Mouse (Mus musculus) limb, embryonic 14.5 days (tissue): ENCODE results near the gene Aatf. TPM values are rescaled to one million over a fixed set of nuclear protein-coding genes. Genes with fewer than 3 reads are reported as not detected.

Source experiments
- ATAC-seq: fragments of 200-750 bp; cut with Nextera tagmentation; 2 replicates; pipeline ENCODE4 v1.8.0; 2017; ENCODE audit warnings: low read depth, moderate number of reproducible peaks, moderate TSS enrichment; ENCODE audit not compliant: low FRiP score
- DNase-seq: peaks from one replicate; pipeline ENCODE4 v3.0.0-alpha.2; 2015; ENCODE audit warnings: low spot score
- H3K27ac ChIP-seq: fragments of 300-500 bp; sonication (generic); replicated peaks from 2 replicates; pipeline ENCODE4 v1.5.1; 2014; ENCODE audit warnings: low read depth, mild to moderate bottlenecking, low read length, moderate library complexity, mixed read lengths
- H3K27me3 ChIP-seq: fragments of 300-500 bp; sonication (generic); 2 replicates; pipeline ENCODE4 v1.6.1; 2014; ENCODE audit warnings: low read length, mixed read lengths; ENCODE audit not compliant: control insufficient read depth, insufficient read depth
- H3K36me3 ChIP-seq: fragments of 300-500 bp; sonication (generic); 2 replicates; pipeline ENCODE4 v1.6.1; 2014; ENCODE audit warnings: mild to moderate bottlenecking, low read length, moderate library complexity, mixed read lengths; ENCODE audit not compliant: control insufficient read depth, insufficient read depth
- H3K4me1 ChIP-seq: fragments of 300-500 bp; sonication (generic); 2 replicates; pipeline ENCODE4 v1.6.1; 2014; ENCODE audit warnings: antibody characterized with exemption, low read length, mixed read lengths; ENCODE audit not compliant: control insufficient read depth, insufficient read depth
- H3K4me2 ChIP-seq: fragments of 300-500 bp; sonication (generic); replicated peaks from 2 replicates; pipeline ENCODE4 v1.6.1; 2014; ENCODE audit warnings: low read depth, mild to moderate bottlenecking, low read length, moderate library complexity; ENCODE audit not compliant: severe bottlenecking
- H3K4me3 ChIP-seq: fragments of 300-500 bp; sonication (generic); replicated peaks from 2 replicates; pipeline ENCODE4 v1.5.1; 2014; ENCODE audit warnings: low read length
- H3K9ac ChIP-seq: fragments of 300-500 bp; sonication (generic); 2 replicates; pipeline ENCODE4 v1.6.1; 2014; ENCODE audit warnings: mild to moderate bottlenecking, low read depth, low read length, moderate library complexity; ENCODE audit not compliant: severe bottlenecking
- H3K9me3 ChIP-seq: fragments of 300-500 bp; sonication (generic); 2 replicates; pipeline ENCODE4 v1.6.1; 2016; ENCODE audit warnings: low read length; ENCODE audit not compliant: control insufficient read depth
- POLR2A ChIP-seq: fragments of 200-500 bp; IDR thresholded peaks from 2 replicates; pipeline ENCODE4 v1.8.0; 2012; ENCODE audit warnings: inconsistent platforms, mild to moderate bottlenecking, moderate library complexity, borderline replicate concordance; ENCODE audit not compliant: insufficient read depth, insufficient read length; ENCODE audit errors: extremely low read depth
- WGBS: fragments of 180-500 bp; shearing (Covaris S2); extraction: QIAGEN DNeasy Blood & Tissue Kit; methylation state at CpG from one replicate; pipeline ENCODE4 v1.1.7; 2014; 5-methylcytosine and 5-hydroxymethylcytosine counted together
- polyA plus RNA-seq, 2 experiments: library from polyadenylated mRNA; depleted of rRNA in 1 of 2; stranded (reverse) in 1 of 2; unstranded in 1 of 2; fragments of >200 nt; fragmentation: Nextera tagmentation in 1 of 2; extraction: Ambion mirVana in 1 of 2; gene quantifications; 2 replicates each; pipeline versions ENCODE4 v1.2.1 to v1.2.3; 2012 to 2014

Gene Aatf
- polyA plus RNA-seq, 2 experiments = 12.3 to 44.8 TPM

DNA sequence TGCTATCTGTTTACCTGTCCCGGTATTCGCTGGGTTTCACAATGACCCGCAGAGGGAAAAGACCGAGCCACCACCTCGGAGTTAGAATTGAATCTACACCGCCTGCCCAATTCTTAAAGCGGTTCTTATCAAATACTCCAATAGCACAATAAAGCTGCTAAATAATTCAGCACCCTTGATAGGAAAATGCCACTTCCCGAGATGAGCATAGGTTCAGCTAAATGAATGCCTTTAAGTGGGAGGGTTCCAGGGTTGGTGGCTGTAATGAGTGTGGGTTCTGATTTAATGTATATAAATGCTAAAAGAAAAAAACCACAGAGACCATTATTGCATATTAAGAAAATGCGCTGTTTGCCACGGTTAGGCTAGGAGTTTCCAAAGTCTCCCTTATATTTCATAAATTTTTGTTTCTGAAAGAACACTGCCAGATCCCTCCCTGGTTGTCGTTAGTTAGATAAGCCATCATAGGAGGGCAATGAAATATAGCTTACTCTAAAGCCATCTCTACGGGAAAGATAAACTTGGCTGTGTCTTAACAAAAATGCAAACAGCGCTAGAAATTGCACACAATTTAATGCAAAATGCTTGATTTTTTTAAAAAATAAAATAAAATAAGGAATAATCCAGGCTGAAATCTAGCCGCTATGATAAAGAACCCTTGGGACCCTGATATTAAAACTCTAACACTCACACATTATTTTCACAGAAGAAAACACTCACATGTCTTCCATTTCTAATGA lies 3.3 kb upstream of the Aatf start:
- 11% methylated on average over 14 of the region's 14 CpGs for WGBS
- H3K4me2 ChIP-seq = no peak overlapping the region

DNA sequence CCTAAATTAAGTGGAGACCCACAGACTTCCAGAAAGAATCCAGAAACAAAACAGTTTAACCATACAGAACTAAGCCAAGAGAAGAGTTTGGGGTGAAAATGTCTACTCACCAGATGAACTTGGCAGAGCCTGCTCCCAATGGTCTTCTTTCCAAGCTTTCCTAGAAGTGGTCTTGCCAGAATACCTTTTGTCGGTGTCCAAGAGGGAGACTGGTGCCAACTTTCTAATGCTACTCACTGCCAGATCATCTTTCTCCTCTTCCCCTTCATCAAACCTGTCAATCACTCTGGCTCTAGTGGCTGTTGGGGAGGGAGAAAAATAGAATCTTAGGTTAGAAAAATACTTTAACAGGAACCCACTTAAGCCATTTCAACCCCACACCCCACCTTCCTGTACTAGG lies 1.3 kb downstream of the Aatf start:
- DNase-seq (no peak), ATAC-seq (no peak)
- Histone ChIP-seq H3K36me3 (peaks cover 31% of the 10 kb centered on the region), H3K27ac (no peak overlapping the region), H3K4me1 (peaks cover 8% of the 10 kb centered on the region; the same call in 1 of the 2 replicates), H3K9me3 (no peaks in the 10 kb centered on the region), H3K27me3 (peaks cover 30% of the 10 kb centered on the region), H3K9ac (no peak overlapping the region), H3K4me2 (peak overlapping the region; percentile 90; the same call in 1 of the 2 replicates), H3K4me3 (peak overlapping the region; percentile 77; the same call in 1 of the 2 replicates)
- 80% methylated on average over 1 of the region's 1 CpGs for WGBS
- TF ChIP-seq POLR2A = no peak

More for the DNA sequence above, 3.3 kb upstream of the Aatf start:
- H3K9me3 ChIP-seq = no peaks in the 10 kb centered on the region
- H3K4me3 ChIP-seq = no peak overlapping the region
- no peak overlapping the region for H3K9ac ChIP-seq
- no peak for TF ChIP-seq POLR2A
- DNase-seq (no peak), ATAC-seq (no peak)
- H3K27me3 ChIP-seq = peaks cover 70% of the 10 kb centered on the region
- H3K27ac ChIP-seq = no peak overlapping the region
- H3K36me3 ChIP-seq = no peaks in the 10 kb centered on the region
- H3K4me1 ChIP-seq = peaks cover 8% of the 10 kb centered on the region; the same call in 1 of the 2 replicates

DNA sequence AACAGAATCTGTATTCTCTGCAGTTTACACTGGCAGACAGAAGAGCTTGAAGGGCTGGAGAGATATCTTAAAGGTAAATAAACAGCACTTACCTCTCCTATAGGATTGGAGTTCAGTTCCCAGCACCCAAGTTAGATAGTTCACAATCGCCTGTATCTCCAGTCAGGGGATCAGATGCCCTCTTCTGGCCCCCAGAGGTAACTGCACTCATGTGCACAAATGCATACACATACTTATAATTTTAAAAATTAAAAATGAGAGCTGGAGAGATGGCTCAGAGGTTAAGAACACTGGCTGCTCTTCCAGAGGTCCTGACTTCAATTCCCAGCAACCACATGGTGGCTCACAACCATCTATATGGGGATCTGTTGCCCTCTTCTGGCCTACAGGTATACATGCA lies 9.0 kb downstream of the Aatf start:
- H3K4me3 ChIP-seq = no peak overlapping the region
- 100% methylated on average over 1 of the region's 1 CpGs for WGBS
- ATAC-seq (no peak), DNase-seq (no peak)
- H3K27me3 ChIP-seq = no peaks in the 10 kb centered on the region
- H3K9ac ChIP-seq = no peak overlapping the region
- no peak overlapping the region for H3K4me2 ChIP-seq
- no peaks in the 10 kb centered on the region for H3K9me3 ChIP-seq
- H3K4me1 ChIP-seq = no peaks in the 10 kb centered on the region
- H3K36me3 ChIP-seq = peaks cover 35% of the 10 kb centered on the region
- no peak for TF ChIP-seq POLR2A
- H3K27ac ChIP-seq = no peak overlapping the region

DNA sequence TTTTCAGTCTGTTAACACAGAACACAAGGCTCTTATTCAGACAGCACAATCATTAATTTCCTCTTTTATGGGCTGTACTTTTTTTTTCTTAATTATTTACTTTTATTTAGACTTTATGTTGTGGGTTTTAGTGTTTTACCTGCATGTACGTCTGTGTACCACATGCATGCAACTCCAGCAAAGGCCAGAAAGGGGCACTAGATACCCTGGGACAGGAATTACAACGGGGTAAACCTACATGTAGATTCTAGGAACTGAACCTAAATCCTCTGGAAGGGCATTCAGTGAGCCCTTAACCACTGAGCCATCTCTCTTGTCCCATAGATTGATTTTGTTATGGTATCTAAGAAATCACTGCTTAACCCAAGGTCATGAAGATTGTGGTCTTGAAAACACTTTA lies 15.4 kb downstream of the Aatf start:
- Histone ChIP-seq H3K4me1 (no peaks in the 10 kb centered on the region), H3K36me3 (peaks cover 15% of the 10 kb centered on the region), H3K4me2 (no peak overlapping the region), H3K9ac (no peak overlapping the region), H3K27ac (no peak overlapping the region), H3K4me3 (no peak overlapping the region), H3K27me3 (no peaks in the 10 kb centered on the region), H3K9me3 (no peaks in the 10 kb centered on the region)
- DNase-seq (no peak), ATAC-seq (no peak)
- 66% methylated on average over 2 of the region's 2 CpGs for WGBS
- TF ChIP-seq POLR2A = no peak

DNA sequence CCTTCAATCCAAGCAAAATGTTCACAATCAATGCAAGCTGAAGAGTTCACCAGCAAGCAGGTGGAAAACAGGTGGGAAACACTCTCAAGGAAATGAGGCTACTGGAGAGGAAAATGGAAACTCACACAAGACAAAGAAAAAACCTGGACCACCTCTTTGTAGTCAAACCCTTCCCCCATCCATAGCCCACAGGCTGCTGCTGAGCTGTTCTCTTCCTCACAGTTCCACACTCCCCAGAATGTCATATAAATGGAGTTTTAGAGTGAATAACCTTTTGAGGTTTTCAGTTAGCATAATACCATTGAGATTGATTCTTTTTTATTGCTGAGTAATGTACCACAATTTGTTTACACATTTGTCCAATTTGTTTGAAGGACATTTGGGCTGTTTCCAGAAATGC lies 16.4 kb downstream of the Aatf start:
- ATAC-seq (no peak), DNase-seq (no peak)
- Histone ChIP-seq H3K4me2 (no peak overlapping the region), H3K27ac (no peak overlapping the region), H3K4me3 (no peak overlapping the region), H3K9me3 (no peaks in the 10 kb centered on the region), H3K9ac (no peak overlapping the region), H3K4me1 (no peaks in the 10 kb centered on the region), H3K36me3 (peaks cover 16% of the 10 kb centered on the region), H3K27me3 (no peaks in the 10 kb centered on the region)
- no peak for TF ChIP-seq POLR2A
